In genomic region chr12:64273730-64274129, GRCm38 (mm10) we compare ENCODE assay signal across 23 mouse cellular contexts.
DNase-seq lines count a peak whose midpoint lies in the region; ATAC-seq and TF ChIP-seq lines count a peak whose summit lies in the region.
"Had no signal": no experiment of that assay in that cellular context is flagged by ENCODE, and none has a peak within 500 bp of the region (broad histone marks: within the 10 kb centered on the region; RNA-seq: fewer than 3 reads in every experiment).

No protein-coding gene starts in this region.

- no peak overlapping the region for H3K27ac ChIP-seq in intestine, embryonic 14.5 days (ENCODE audit: low read depth)
- H3K27ac ChIP-seq in intestine, embryonic 16.5 days (ENCODE audit: low read length), result no peak overlapping the region
- no peak overlapping the region for H3K27ac ChIP-seq in left cerebral cortex, adult 2 months
- H3K27ac ChIP-seq: embryonic facial prominence, embryonic 10.5 days; embryonic facial prominence, embryonic 12.5 days; forebrain, embryonic 13.5 days; forebrain, embryonic 15.5 days had no signal

- 0 out of 2 replicates have a peak, but pooled peaks have one; percentile 15 for ATAC-seq in intestine, embryonic 14.5 days (replicated peaks; ENCODE audit: low FRiP score, low TSS enrichment, low read depth)
- peak; percentile 99 for ATAC-seq in intestine, embryonic 16.5 days
- ATAC-seq: CD4-positive, CD25-positive, alpha-beta regulatory T cell, adult 4 months; forebrain, embryonic 13.5 days; forebrain, embryonic 15.5 days; forebrain, postnatal 0 days had no signal

- H3K9me3 ChIP-seq in intestine, embryonic 14.5 days (ENCODE audit: control insufficient read depth, low read length), result no peaks in the 10 kb centered on the region
- no peaks in the 10 kb centered on the region for H3K9me3 ChIP-seq in intestine, embryonic 16.5 days (ENCODE audit: control insufficient read depth, low read length)
- H3K9me3 ChIP-seq: embryonic facial prominence, embryonic 10.5 days; embryonic facial prominence, embryonic 12.5 days; forebrain, embryonic 13.5 days; forebrain, embryonic 15.5 days; G1E had no signal

- H3K4me1 ChIP-seq in intestine, embryonic 14.5 days (replicated peaks; ENCODE audit: control insufficient read depth, insufficient read depth, low read length), result no peaks in the 10 kb centered on the region
- no peaks in the 10 kb centered on the region for H3K4me1 ChIP-seq in intestine, embryonic 16.5 days (ENCODE audit: control insufficient read depth, insufficient read depth, low read length)
- H3K4me1 ChIP-seq: embryonic facial prominence, embryonic 10.5 days; embryonic facial prominence, embryonic 12.5 days; forebrain, embryonic 13.5 days; forebrain, embryonic 15.5 days had no signal

- no peaks in the 10 kb centered on the region for H3K27me3 ChIP-seq in intestine, embryonic 14.5 days (replicated peaks; ENCODE audit: control insufficient read depth, insufficient read depth, low read length)
- H3K27me3 ChIP-seq in intestine, embryonic 16.5 days (replicated peaks; ENCODE audit: control insufficient read depth, insufficient read depth, low read length), result no peaks in the 10 kb centered on the region
- H3K27me3 ChIP-seq: CH12.LX; embryonic facial prominence, embryonic 12.5 days; forebrain, embryonic 13.5 days; forebrain, embryonic 15.5 days had no signal

- H3K4me2 ChIP-seq in intestine, embryonic 14.5 days (ENCODE audit: low read length), result no peak overlapping the region
- H3K4me2 ChIP-seq in intestine, embryonic 16.5 days (ENCODE audit: low read depth, low read length), result no peak overlapping the region
- H3K4me2 ChIP-seq: embryonic facial prominence, embryonic 12.5 days; forebrain, embryonic 13.5 days; forebrain, embryonic 15.5 days had no signal

- H3K9ac ChIP-seq in intestine, embryonic 14.5 days (ENCODE audit: low read length), result no peak overlapping the region
- H3K9ac ChIP-seq in intestine, embryonic 16.5 days (ENCODE audit: low read depth, low read length), result no peak overlapping the region
- H3K9ac ChIP-seq: embryonic facial prominence, embryonic 12.5 days; forebrain, embryonic 13.5 days; forebrain, embryonic 15.5 days; forebrain, postnatal 0 days had no signal

- no peak for DNase-seq in intestine, embryonic 14.5 days (ENCODE audit: low spot score)
- DNase-seq in large intestine, adult 2 months (ENCODE audit: low read depth, low spot score), result peak; percentile 43
- no peak for DNase-seq in cerebellum, postnatal 36 days
- no peak for DNase-seq in MN1 (ENCODE audit: low spot score)
- no peak for DNase-seq in left cerebral cortex, adult 2 months (ENCODE audit: extremely low spot score in 1 of 2, low spot score in 2 of 2)
- DNase-seq: adrenal gland, adult 2 months; adrenal gland, postnatal 10 days; adrenal gland, postnatal 25 days; B cell, adult 2 months; cerebellum, adult 11 months; cerebellum, adult 18-20 months; cerebellum, adult 8-10 months; cerebellum, adult 9-11 months; cerebellum, postnatal 14 days; forebrain, postnatal 0 days had no signal

- 84% methylated on average over 4 of the region's 4 CpGs for WGBS in intestine, embryonic 14.5 days
- WGBS in intestine, embryonic 16.5 days, result 56% methylated on average over 4 of the region's 4 CpGs
- 41% methylated on average over 4 of the region's 4 CpGs for WGBS in large intestine, adult 2 months

- intact Hi-C loops in left cerebral cortex, adult 2 months (cut with DNase I), result no loop called here

- no peak for TF ChIP-seq CTCF in left cerebral cortex, adult 2 months (IDR thresholded peaks at IDR 0.05)

- H3K36me3 ChIP-seq in intestine, embryonic 14.5 days (ENCODE audit: control insufficient read depth, insufficient read depth, low read length), result no peaks in the 10 kb centered on the region
- H3K36me3 ChIP-seq in intestine, embryonic 16.5 days (ENCODE audit: control insufficient read depth, insufficient read depth, low read length), result no peaks in the 10 kb centered on the region
- H3K36me3 ChIP-seq: embryonic facial prominence, embryonic 10.5 days; embryonic facial prominence, embryonic 12.5 days; forebrain, embryonic 15.5 days; G1E had no signal

- no peak overlapping the region for H3K4me3 ChIP-seq in intestine, embryonic 14.5 days (ENCODE audit: low read depth, low read length)
- no peak overlapping the region for H3K4me3 ChIP-seq in intestine, embryonic 16.5 days (ENCODE audit: low read length)
- H3K4me3 ChIP-seq in left cerebral cortex, adult 2 months, result no peak overlapping the region
- H3K4me3 ChIP-seq: embryonic facial prominence, embryonic 10.5 days; embryonic facial prominence, embryonic 12.5 days; forebrain, embryonic 13.5 days; forebrain, embryonic 15.5 days had no signal
